Mouse (Mus musculus): ENCODE data around the gene Tmem141.

The Tmem141 gene

GRCm38 (mm10) chr2:25577951-25578795 is 43.6 kb downstream of the Tmem141 start:
- no peak for DNase-seq (ENCODE audit: low spot score in 2 of 2)

- DNase-seq (ENCODE audit: low spot score in 2 of 2) = peak in 1 of 2 experiments; percentile 19
Measured at GRCm38 (mm10) chr2:25576965-25577891, 44.6 kb downstream of the Tmem141 start.

DNA sequence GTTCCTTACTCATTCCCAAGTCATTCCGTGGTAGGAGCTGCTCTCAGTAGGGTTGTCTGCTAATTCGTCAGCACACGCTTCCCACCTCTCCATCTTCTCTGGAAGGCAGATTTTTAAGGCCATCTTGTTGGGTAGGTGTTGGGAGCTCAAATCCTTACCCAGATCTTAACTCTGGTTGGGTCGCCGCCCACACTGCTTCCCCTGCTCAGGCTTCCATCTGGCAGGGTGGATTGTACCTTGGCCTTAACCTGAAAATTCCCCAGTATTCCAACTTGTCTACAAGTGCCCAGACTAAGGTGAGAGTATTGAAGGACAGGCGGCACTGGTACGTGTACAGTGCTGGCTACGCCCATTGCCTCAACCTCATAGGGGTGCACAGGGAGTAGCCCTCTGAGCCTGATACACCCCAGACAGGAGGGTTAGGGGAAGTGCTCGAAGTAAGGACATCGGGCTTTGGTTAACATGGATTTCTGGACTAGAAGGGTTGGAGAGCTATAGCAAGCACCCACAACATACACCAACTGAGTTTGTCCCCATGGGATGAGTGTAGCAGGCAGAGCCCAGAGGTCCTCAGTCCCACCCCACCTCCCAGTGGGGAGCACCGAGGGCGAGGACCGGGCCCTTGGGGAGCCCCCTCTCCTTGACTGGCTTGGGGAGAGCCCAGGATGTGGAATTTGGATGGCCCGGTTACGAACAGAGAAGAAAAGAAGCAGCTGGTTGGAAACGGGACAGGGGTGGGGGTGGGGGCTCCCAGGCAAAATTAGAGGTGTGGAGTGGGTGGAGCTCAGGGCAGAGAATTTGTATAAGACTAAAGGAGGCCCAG is 45.6 kb downstream of the Tmem141 start:
- DNase-seq (ENCODE audit: low spot score in 2 of 2) = no peak

DNA sequence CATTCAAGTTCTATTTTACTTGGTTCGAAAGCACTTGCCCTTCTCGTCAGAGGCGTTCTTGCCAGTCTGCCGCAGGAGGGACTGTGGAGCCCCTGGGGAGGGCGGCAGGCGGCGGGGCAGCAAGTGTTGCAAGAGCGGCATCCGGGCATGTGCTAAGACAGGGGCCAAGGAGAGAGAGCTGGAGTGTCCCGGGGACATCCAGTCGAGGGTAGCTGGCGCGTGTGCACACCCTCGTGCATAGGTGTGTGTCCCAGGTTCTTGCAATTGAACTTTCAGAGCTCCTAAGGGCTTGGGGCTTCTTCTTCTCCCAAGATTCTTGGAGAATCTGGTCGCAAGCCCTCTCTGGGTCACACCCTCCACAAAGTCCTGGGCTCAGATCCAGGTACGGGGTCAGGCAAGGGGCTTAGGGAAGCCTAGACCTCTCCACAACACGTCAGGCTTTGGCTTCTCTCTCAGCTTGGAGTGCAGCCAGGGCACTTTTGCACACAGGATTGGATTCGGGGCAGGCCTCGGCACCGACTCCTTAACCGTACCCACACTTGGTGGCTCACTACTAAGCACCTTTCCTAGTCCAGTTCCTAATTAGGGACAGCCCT is 46.3 kb downstream of the Tmem141 start:
- DNase-seq (ENCODE audit: low spot score in 2 of 2) = no peak

DNA sequence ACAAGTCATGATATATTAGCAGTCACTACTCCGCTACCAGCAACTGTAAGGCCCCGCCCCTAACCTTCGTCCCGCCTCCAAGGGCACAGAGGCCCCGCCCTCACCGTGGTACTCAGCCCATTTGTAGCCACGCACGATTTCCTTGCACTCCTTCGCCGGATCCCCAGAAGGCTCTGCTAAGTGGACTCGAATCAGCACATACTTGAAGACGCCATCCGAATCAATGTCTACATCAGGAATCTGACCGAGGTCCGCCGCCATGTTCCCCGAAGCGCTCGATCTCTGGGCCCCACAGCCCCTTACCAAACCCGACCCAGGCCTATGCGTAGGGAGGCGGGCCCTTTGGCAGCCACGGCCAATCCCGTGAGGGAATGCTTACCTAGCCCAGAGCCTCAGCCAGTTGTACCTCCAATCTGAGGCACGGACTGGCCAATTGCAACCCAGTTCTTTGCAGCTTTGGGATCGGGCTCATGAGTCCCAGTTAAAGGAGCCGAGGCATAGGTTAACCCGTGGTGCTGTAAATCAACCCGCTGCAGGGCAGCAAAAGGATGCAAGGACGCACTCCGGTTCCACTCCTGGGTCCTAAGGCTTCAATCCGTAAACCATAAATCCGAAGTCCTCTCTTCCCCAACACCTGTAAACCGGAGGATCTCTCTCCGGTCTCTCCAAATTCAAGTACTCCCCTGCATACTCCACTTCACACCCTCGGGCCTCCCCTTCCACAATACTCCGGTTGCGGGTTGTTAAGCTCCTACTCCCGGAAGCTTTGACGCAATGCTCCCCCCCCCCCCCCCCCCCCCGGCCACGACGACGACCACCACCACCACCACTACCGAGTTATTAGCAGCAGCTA is 47.0 kb downstream of the Tmem141 start, which contains the start of the genes Mamdc4 and Phpt1:
Mamdc4 (minus strand) TSS at position 267 of the 853 bp plus-strand sequence.
Phpt1 (minus strand) TSS at position 646 of the 853 bp plus-strand sequence.
- peak; percentile 95 to 97 for DNase-seq (ENCODE audit: low spot score in 2 of 2)

DNA sequence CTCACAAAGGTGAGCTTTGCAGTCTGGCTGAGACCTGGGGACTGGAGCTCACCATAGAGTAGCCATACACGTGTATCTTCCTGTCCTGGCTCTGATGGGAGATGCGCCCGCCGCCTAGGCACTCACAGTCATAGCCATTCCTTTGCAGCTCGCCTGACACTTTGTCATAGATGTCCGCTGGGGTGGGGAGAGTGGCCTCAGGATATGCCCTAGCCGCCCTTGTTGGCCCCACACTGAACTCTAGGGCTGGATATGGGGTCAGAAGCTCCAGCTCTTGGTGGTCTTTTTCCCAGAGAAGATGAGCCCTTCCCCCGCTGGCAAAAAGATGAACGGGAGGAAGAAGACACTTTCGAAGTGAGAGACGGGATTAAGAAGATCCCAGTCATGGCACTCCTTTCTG is 47.7 kb downstream of the Tmem141 start:
- DNase-seq (ENCODE audit: low spot score in 2 of 2) = peak in 1 of 2 experiments; percentile 44

- DNase-seq (ENCODE audit: low spot score in 2 of 2) = no peak
Measured at GRCm38 (mm10) chr2:25573068-25573467, 48.7 kb downstream of the Tmem141 start.

GRCm38 (mm10) chr2:25571221-25571620 is 50.6 kb downstream of the Tmem141 start:
- no peak for DNase-seq (ENCODE audit: low spot score in 2 of 2)
